Comparison of ENCODE assay signal across 7 mouse cellular contexts in genomic region chrX:8073881-8074429, GRCm38 (mm10). TPM values are rescaled to one million over a fixed set of nuclear protein-coding genes. Genes with fewer than 3 reads are reported as not detected.
A peak's percentile ranks its signal among the peaks of the same experiment; 100 is the strongest.
DNase-seq lines count a peak whose midpoint lies in the region; ATAC-seq and TF ChIP-seq lines count a peak whose summit lies in the region.

No protein-coding gene starts in this region.

- peak overlapping the region; percentile 71 for H3K27ac ChIP-seq in bone marrow macrophage, adult 2 months (ENCODE audit: insufficient read depth, low read depth, low read length)
- H3K27ac ChIP-seq in forebrain, embryonic 12.5 days: peak overlapping the region; percentile 90
- H3K27ac ChIP-seq in kidney, embryonic 16.5 days (ENCODE audit: low read length): peak overlapping the region; percentile 93

- H3K4me2 ChIP-seq in forebrain, embryonic 12.5 days: peak overlapping the region; percentile 49
- H3K4me2 ChIP-seq in kidney, embryonic 16.5 days (replicated peaks; ENCODE audit: low read depth, low read length): peak overlapping the region; percentile 50

- no peak for TF ChIP-seq CTCF in bone marrow macrophage, adult 2 months (IDR thresholded peaks at IDR 0.05; ENCODE audit: low read depth, low read length)

- peak overlapping the region; percentile 66 for H3K4me3 ChIP-seq in bone marrow macrophage, adult 2 months (ENCODE audit: insufficient read depth, low read length)
- H3K4me3 ChIP-seq in forebrain, embryonic 12.5 days (replicated peaks): peak overlapping the region; percentile 56
- peak overlapping the region; percentile 65 for H3K4me3 ChIP-seq in kidney, embryonic 16.5 days (ENCODE audit: low read length)

- H3K4me1 ChIP-seq in bone marrow macrophage, adult 2 months (ENCODE audit: control insufficient read depth, insufficient read depth, low read length): peaks cover 10% of the 10 kb centered on the region
- H3K4me1 ChIP-seq in forebrain, embryonic 12.5 days: peaks cover 6% of the 10 kb centered on the region; the same call in 1 of the 2 replicates
- no peaks in the 10 kb centered on the region for H3K4me1 ChIP-seq in kidney, embryonic 16.5 days (ENCODE audit: insufficient read depth, low read length)

- WGBS in forebrain, embryonic 12.5 days: 13% methylated on average over 57 of the region's 64 CpGs
- WGBS in kidney, embryonic 16.5 days: 17% methylated on average over 47 of the region's 64 CpGs

- peaks cover 15% of the 10 kb centered on the region for H3K36me3 ChIP-seq in forebrain, embryonic 12.5 days (replicated peaks)
- peaks cover 16% of the 10 kb centered on the region; the same call in 1 of the 2 replicates for H3K36me3 ChIP-seq in kidney, embryonic 16.5 days (ENCODE audit: insufficient read depth, low read length)

- no peaks in the 10 kb centered on the region for H3K27me3 ChIP-seq in forebrain, embryonic 12.5 days
- H3K27me3 ChIP-seq in kidney, embryonic 16.5 days (ENCODE audit: insufficient read depth, low read length): no peaks in the 10 kb centered on the region

- peak; percentile 12; the same call in 1 of the 2 replicates for ATAC-seq in forebrain, embryonic 12.5 days (ENCODE audit: low FRiP score)
- peak; percentile 16; the same call in 1 of the 2 replicates for ATAC-seq in kidney, embryonic 16.5 days (ENCODE audit: low FRiP score, low TSS enrichment)

- TF ChIP-seq POLR2A in bone marrow macrophage, adult 2 months (IDR thresholded peaks at IDR 0.05; ENCODE audit: borderline replicate concordance, low read depth, low read length): no peak

- H3K9ac ChIP-seq in forebrain, embryonic 12.5 days: peak overlapping the region; percentile 66
- peak overlapping the region; percentile 77 for H3K9ac ChIP-seq in kidney, embryonic 16.5 days (replicated peaks; ENCODE audit: low read length)

- H3K9me3 ChIP-seq in forebrain, embryonic 12.5 days: no peaks in the 10 kb centered on the region
- H3K9me3 ChIP-seq in kidney, embryonic 16.5 days (ENCODE audit: low read length): peaks cover 3% of the 10 kb centered on the region; the same call in 1 of the 2 replicates

- peak; percentile 7 for DNase-seq in urinary bladder, postnatal 25 days (ENCODE audit: low spot score)
- no peak for DNase-seq in urinary bladder, adult 2 months (ENCODE audit: low spot score)
- peak; percentile 28 to 56 for DNase-seq in lung, postnatal 4 days
- peak; percentile 7 to 8 for DNase-seq in spleen, postnatal 14 days (ENCODE audit: low spot score in 2 of 2)

RNA-seq across cellular contexts. Expression of gene Suv39h1, which starts 0.6 kb away (rescaled TPM):
- polyA plus RNA-seq in urinary bladder, adult 2 months (2012; rRNA removed): 11.8 and 13.0 TPM in 2 replicates
- polyA plus RNA-seq in bone marrow macrophage, adult 2 months (2012; ENCODE audit: insufficient read depth, insufficient read length, missing spikeins): 23.6 and 27.3 TPM in 2 replicates
- polyA plus RNA-seq in forebrain, embryonic 12.5 days (2016; fragmentation: Nextera tagmentation; extraction: Ambion mirVana): 83.3 and 87.9 TPM in 2 replicates
- 66.5 and 70.7 TPM in 2 replicates for polyA plus RNA-seq in kidney, embryonic 16.5 days (2015; fragmentation: Nextera tagmentation; extraction: Ambion mirVana)

RNA-seq across cellular contexts. Expression of gene Was, which starts 16.3 kb away (rescaled TPM):
- polyA plus RNA-seq in urinary bladder, adult 2 months (2012; rRNA removed): 3.8 and 3.9 TPM in 2 replicates
- polyA plus RNA-seq in bone marrow macrophage, adult 2 months (2012; ENCODE audit: insufficient read depth, insufficient read length, missing spikeins): 82.7 and 86.3 TPM in 2 replicates
- 0.09 and 0.17 TPM in 2 replicates for polyA plus RNA-seq in forebrain, embryonic 12.5 days (2016; fragmentation: Nextera tagmentation; extraction: Ambion mirVana)
- 0.11 and 0.18 TPM in 2 replicates for polyA plus RNA-seq in kidney, embryonic 16.5 days (2015; fragmentation: Nextera tagmentation; extraction: Ambion mirVana)

RNA-seq across cellular contexts. Expression of gene Glod5, which starts 55.7 kb away (rescaled TPM):
- not detected in 2 replicates for polyA plus RNA-seq in urinary bladder, adult 2 months (2012; rRNA removed)
- polyA plus RNA-seq in bone marrow macrophage, adult 2 months (2012; ENCODE audit: insufficient read depth, insufficient read length, missing spikeins): not detected in 2 replicates
- 0.31 and 0.42 TPM in 2 replicates for polyA plus RNA-seq in forebrain, embryonic 12.5 days (2016; fragmentation: Nextera tagmentation; extraction: Ambion mirVana)
- polyA plus RNA-seq in kidney, embryonic 16.5 days (2015; fragmentation: Nextera tagmentation; extraction: Ambion mirVana): 0.34 and 0.64 TPM in 2 replicates

RNA-seq across cellular contexts. Expression of gene Wdr13, which starts 58.7 kb away (rescaled TPM):
- polyA plus RNA-seq in urinary bladder, adult 2 months (2012; rRNA removed): 73.3 and 77.8 TPM in 2 replicates
- polyA plus RNA-seq in bone marrow macrophage, adult 2 months (2012; ENCODE audit: insufficient read depth, insufficient read length, missing spikeins): 59.1 and 61.3 TPM in 2 replicates
- 38.6 and 39.1 TPM in 2 replicates for polyA plus RNA-seq in forebrain, embryonic 12.5 days (2016; fragmentation: Nextera tagmentation; extraction: Ambion mirVana)
- 29.0 and 29.6 TPM in 2 replicates for polyA plus RNA-seq in kidney, embryonic 16.5 days (2015; fragmentation: Nextera tagmentation; extraction: Ambion mirVana)

Comparison
In these comparisons a context has a peak if more than half of its experiments do, and no peak if none do; other contexts are left out.
1. RNA of gene Was, which starts 16.3 kb away (polyA plus RNA-seq): 82.7 to 86.3 TPM in bone marrow macrophage, adult 2 months; 3.8 to 3.9 TPM in urinary bladder, adult 2 months, 0.09 to 0.17 TPM in forebrain, embryonic 12.5 days and 0.11 to 0.18 TPM in kidney, embryonic 16.5 days; every median in the first group is over 10 times any median in the second.
2. Peak in every context shown above with its lines, with median percentiles within 50 percentile points of each other: H3K27ac ChIP-seq and H3K4me3 ChIP-seq.